Mouse (Mus musculus) thymus, postnatal 4 days (tissue): ENCODE results near the gene Tns1.

Source experiments
- DNase-seq: peaks from one replicate; pipeline ENCODE4 v3.0.0; 2021

The Tns1 gene

GRCm38 (mm10) chr1:74008498-74008897, 115.8 kb downstream of the Tns1 start:
- DNase-seq: peak; percentile 31

- peak; percentile 35 for DNase-seq
These were observed 116.7 kb downstream of the Tns1 start for GRCm38 (mm10) chr1:74007398-74008050.

- DNase-seq: no peak
These were observed 119.2 kb downstream of the Tns1 start for GRCm38 (mm10) chr1:74005020-74005419.

DNA sequence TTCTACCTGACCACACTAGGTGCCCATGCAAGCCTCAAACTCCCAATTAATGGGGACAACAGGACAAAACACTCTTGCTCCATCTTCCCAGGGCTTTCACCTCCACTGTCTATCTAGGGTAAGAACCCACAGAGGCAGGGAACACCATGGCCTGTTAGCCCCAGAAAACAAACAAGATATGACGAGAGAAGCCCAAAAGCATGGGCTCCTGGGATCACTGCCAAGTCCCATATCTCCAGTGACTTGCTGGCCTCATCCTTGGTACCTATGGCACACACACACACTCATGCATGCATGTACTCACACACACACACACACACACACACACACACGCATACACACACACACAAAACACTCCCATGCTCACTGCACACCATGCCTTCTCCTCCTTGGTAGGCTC, 120.5 kb downstream of the Tns1 start:
- no peak for DNase-seq

GRCm38 (mm10) chr1:74001449-74001820, 122.8 kb downstream of the Tns1 start:
- peak; percentile 42 for DNase-seq

GRCm38 (mm10) chr1:74000810-74001448, 123.3 kb downstream of the Tns1 start:
- DNase-seq: no peak

- DNase-seq: no peak
These were observed 124.0 kb downstream of the Tns1 start for GRCm38 (mm10) chr1:74000191-74000651.

DNA sequence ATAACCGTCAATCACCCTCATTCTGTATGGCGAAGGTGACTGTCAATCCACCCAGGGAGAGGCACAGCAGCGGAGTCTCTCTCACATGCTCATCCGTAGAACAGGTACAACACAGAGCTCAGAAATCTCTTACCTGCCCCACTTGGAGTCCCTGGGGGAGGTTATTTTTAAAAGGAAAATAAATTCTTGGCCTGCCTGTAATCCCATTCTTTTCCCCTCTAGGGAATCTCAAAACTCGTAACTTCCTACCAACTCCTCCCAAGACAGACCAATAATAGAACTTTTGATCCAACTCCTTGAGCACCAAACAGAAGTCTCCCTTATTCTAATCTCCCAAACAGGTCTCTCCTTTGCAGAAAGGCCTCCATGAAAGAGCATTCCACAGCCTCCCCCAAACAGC, 124.7 kb downstream of the Tns1 start:
- DNase-seq: no peak

- no peak for DNase-seq
These were observed 125.3 kb downstream of the Tns1 start for GRCm38 (mm10) chr1:73998925-73999375.

DNA sequence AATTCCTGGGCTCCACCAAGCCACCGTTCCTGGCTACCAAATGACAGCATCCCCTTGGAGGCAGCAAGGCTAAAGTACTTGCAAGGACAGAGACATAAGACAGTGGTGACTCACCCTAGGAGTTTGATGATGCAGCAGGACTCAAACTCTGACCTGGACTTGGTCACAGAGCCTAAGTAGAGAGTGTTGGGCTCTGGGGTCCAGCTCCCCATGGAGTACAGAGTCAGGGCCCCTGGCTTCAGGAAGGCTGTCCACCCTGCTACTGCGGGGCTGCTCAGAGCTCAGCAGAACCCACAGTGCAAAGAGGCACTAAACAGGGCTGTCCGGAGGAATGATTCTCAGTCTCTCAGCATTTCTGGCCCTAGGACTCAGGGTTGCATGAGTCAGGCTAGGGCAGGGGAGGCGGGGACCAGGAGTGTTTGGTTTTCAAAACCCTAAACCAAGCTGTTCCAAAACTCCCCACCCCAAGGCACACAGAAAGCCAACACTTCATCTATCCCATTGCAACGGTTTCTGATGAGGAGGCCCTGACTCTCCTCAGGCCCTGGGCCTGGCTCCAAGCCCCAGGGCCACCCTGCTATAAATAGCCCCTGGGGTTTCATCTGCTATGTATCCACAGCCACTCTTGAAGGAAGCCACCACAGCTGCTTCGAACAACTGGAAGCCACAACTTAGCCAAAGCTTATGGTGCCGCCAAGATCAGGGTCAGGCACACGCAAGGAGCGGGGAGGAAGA, 126.0 kb downstream of the Tns1 start:
- no peak for DNase-seq

DNA sequence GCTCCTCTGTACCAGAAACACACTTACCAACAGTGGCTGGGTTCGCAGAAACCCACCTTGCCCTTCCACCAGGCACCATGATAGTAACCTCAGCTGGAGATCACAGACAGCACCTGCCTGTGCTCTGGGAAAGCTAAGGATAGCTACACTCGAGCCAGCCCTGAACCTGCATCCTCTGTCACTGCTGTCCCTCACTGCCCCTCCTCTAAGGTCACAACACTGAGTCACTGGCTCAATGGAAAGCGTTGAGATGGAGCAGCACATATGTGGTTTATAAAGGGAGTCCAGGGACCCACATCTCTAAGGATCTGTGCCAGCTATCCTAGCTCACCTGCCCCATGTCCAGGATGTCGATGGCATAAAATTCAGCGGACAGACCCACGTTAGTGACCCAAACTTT, 126.9 kb downstream of the Tns1 start:
- no peak for DNase-seq

- DNase-seq: no peak
These were observed 127.6 kb downstream of the Tns1 start for GRCm38 (mm10) chr1:73996650-73997049.

- DNase-seq: peak; percentile 82
These were observed 128.0 kb downstream of the Tns1 start for GRCm38 (mm10) chr1:73996209-73996608.

GRCm38 (mm10) chr1:73995063-73995810, 129.0 kb downstream of the Tns1 start:
- DNase-seq: no peak

DNA sequence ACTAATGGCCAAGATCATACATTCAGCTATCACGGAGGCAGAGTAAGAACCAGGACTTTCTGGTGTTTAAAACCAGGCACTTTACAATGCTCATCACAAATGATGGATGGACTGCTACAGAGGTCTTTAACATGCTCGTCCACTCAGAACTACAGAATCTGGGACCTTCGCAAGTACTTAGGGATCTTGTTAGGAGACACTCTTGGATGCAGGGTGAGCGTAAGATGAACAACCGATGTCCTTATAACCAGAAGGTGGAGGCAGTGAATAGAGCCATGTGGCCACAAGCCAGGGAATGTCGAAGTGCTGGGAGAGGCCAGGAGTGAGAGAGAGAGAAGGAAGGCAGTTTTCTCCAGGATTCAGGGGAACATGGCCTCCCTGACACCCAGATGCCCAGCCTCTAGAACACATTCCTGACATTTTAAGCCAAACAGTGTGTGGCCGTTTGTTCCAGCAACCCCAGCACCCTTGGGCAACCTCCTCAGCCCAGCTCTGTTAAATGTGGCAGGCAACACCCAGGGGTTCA, 130.3 kb downstream of the Tns1 start:
- DNase-seq: no peak

DNA sequence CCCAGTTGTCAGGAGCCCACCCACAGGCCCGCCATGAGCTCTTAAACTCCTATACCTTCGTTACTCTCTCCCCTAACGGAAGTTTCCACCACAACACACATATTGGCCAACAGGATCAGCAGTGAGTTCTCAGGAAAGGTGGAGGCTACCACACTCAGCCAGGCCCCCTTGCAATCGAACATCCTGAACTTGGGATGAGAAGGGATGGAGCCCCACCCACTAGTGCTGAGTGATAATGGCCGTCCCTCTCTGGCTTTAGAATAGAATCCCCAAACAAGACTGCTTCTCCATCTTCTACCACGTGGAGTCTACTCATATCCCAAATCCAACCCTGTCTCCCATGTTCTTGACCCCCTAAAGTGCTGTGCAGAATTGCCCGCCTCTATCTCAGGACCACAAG, 131.0 kb downstream of the Tns1 start:
- DNase-seq: no peak

DNA sequence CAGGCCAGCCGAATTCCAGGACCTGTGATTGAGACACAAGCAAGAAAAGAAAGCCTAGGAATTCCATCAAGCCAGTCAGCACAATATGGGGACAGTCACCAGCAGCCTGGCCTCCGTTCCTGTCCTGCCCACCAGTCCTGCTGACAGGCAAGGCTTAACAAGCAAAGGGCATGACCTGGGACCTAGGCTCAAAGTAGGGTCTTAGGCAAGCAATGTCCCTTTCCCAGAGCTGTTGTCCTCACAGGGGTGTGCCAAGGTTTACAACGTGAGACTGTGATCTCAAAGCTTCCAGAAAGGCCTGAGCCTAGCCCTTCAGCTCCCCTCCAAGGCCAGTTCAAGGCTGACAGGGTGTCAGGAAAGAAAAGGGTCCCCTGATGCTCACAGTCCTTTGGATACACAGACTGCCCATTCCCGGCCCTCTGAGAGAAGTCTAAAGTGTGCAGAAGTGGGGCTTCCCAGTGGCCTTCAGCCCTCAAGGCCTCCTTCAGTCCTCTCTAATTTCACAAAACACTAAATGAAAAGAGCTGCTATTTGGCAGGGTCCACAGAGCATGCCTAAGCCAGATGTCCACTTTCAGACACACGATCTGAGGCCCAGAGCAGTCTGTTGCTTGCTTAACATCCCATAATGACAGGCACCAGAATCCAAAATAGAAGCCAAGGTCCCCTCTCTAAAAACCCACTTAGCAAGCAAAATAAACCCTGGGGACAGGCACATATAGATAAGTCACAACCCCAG, 131.9 kb downstream of the Tns1 start:
- DNase-seq: no peak

GRCm38 (mm10) chr1:73991226-73991625, 133.0 kb downstream of the Tns1 start:
- no peak for DNase-seq

GRCm38 (mm10) chr1:73990024-73990423, 134.2 kb downstream of the Tns1 start:
- DNase-seq: no peak

DNA sequence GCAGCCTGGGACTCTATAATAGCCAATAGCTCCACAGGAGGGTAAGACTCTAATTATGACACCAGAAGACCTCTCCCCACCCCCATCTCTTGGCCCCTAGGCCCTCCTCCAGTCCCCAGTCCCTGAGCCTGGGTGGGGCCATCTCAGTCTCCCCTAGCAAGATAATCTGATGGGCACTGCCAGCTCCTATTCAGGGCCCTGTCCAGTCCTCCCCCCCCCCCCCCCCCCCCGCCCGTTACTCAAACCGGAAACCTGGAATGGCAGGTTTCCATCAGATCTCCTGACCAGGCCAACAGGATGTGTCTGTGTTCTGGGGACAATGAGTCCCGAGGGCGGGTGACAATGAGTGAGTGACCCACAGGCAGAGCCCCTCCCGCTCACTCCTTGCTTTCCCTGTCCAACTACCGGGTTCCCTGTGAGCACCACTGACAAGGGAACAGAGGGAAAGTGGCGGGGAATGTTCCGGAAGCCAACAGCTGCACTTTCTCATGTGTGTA, 136.5 kb downstream of the Tns1 start:
- no peak for DNase-seq

DNA sequence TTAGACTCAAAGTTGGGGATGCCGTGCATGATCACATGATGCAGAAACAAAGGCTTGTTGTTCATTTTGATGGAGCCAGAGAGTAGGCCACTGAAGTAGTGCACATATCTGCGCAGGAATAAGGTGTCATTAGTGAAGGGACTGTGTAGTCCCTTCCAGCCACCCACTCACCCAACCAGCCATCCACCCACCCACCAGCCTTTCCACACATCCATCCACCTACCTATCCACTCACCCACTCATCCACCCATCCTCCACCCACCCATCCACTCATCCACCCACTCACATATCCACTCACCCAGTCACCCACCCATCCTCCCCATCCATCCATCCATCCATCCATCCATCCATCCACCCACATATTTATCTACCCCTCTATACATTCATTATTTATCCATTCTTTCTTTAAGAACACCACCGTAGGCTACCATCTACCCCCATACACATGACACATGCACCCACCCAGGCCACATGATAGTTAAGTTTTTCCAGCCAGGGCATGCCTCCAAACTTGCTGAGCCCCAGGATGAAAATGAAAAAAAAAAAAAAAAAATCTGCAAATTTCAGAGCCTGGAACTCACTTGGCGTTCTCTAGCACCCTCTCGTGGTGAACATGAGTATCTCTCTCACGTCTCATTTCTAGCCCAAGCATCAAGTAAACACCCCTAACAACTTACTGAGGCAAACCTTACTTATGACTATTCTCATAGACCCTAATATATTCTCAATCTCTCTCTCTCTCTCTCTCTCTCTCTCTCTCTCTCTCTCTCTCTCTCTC, 137.8 kb downstream of the Tns1 start:
- peak; percentile 54 for DNase-seq
